Mouse (Mus musculus): ENCODE data around the gene Gm21861.
"Not testable (repeated sequence)": the region's sequence is repeated elsewhere in the genome, so short reads cannot be mapped to it uniquely, and the experiment has no call there.

Gene Gm21861

DNA sequence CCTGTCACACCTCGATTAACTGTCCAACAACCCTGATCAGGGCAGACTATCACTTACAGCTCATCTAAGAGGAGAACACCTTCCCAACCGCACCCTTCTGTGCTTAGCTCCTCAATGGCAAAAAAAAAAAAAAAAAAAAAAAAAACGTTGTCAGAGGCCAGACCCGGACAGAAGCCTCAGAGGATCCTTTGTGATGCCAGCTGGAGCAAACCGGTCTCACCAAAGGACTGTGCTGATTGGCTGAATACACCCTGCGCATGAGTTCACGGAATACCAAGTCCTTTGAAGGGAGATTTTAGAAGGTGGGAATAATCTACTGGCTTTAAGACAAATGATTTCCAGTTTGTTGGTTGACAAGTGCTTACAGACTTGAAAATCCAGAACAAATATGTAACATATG, at the start of gene Gm21861:
Gene Gm21861 (minus strand): TSS at position 101 of the 400 bp plus-strand sequence.
- in situ Hi-C loops (cut with MboI, MseI), result not testable (repeated sequence)
